Mouse (Mus musculus) CH12F3 (cell line): Measurements from ENCODE around the gene Dhdh.
"Not testable (repeated sequence)": the region's sequence is repeated elsewhere in the genome, so short reads cannot be mapped to it uniquely, and the experiment has no call there.

ENCODE experiments used
- in situ Hi-C: fragments of 300-500 bp; cut with MboI; formaldehyde crosslinking; loops from 2 replicates; pipeline ENCODE4 v1.14.3; 2020; ENCODE audit warnings: low sequenced_read_pairs

The Dhdh gene

DNA sequence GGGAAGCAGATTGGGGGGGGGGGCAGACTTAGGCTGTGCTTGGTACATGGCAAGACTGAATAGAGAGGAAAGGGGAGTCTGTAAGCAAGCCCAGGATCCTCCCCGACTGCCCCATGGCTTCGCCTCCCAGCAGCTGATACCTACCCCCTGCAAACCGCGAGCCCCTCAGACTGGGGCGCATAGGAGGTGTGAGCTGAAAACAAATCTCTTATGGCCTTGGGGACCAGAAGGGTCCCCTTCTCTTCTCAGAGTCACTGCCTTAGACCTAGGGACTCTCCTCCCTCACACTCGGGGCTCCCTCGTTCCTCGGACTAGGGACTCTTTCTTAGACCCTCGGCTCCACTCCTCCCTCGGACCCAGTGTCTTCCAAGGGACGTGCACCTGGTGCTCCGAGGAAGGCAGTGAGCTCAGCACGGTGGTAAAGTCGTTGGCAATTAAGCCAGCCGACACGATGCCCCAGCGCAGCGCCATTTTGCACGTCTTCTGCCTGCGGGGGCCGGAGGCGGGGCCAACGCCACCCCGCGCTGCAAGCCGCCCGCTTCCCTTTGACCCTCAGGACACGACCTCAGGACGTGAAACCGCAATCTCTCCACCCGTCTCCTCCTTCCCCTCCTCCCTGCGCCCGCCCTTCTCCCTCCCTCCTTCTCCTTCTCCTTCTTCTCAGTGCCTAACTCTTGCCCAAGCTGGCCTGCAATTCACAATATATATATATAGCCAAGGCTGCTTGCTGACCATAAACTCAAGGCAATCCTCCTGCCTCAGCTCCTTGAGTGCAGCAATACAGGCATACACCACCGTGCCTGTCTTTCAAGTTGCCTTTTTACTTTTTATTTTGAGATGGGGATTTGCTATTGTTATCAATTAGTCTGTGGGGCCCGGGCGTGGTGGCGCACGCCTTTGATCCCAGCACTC, at the start of gene Dhdh:
Dhdh (minus strand) TSS at position 513 of the 912 bp plus-strand sequence.
- in situ Hi-C loops = no loop called here

DNA sequence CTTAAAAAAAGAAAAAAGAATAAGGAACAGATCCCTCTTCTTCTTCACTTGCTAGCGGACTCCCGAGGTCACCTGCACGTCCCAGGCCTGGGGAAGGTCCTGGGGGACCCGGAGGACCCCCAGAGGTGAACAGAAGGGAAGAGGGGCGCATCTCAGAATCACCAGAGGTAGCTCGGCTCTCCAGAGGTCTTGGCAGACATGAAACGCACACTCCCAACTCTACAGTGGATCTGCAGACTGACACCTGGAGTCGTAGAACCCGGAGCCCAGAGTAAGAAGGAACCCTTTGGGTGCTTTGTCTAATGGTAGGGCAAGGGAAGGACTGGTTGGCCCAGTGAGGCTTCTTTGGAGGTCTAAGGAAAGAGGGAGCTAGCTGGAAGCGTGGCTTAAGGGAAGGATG, 49.0 kb upstream of the Dhdh start:
- in situ Hi-C loops = no loop called here

DNA sequence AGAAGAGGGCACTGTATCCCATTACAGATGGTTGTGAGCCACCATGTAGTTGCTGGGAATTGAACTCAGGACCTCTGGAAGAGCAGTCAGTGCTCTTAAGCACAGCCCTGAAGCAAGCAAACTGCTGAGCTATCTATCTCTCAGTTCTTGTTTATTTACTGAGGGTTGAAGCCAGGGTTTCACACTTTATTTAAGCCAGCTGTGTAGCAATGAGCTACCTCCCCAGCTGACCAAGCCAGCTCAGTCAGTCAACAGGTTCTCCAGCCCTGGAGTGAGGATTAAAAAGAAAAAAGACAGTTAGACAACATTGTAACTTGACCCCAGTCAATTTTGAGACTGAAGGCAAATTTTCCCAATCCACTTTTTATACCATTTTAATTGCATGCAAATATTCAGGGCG, 47.1 kb upstream of the Dhdh start:
- in situ Hi-C loops = no loop called here

DNA sequence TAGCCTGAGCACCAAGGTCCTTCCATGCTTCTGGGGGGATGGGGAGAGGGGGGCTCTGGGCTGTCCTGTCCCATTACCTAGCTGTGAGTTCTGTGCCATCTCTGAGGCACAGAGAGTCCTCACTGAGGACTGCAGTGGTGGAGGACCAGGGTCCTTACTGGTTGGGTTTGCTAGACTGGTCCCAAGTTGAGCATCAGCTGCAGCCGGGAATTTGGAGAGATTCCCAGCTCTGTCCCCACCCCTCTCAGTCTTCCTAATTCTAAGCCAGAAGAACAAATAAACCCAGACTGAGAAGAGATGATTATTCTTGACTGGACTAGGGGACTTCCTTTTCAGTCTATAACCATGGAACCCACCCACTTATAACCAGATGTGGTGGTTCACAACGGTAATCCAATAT, 42.0 kb upstream of the Dhdh start:
- in situ Hi-C loops = no loop called here

DNA sequence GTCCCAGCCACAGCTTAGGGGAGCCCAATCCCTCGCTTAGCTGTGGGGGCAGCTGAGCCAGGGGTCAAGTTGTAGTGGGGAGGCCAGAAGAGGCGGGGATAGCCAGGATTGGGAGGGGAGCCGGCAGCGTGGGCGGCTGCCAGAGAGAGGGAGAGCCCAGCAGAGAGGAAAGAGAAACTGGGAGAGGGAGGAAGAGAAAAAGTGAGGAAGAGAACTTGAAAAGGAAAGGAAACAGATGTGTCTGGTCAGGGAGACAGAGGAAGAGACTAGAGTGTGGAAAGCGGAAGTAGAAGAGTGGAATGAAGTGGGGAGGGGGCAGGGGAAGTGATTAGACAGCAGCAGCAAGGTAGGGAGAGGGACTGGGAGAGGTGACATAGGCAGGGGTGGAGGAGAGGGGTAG, 40.9 kb upstream of the Dhdh start:
- in situ Hi-C loops = no loop called here

DNA sequence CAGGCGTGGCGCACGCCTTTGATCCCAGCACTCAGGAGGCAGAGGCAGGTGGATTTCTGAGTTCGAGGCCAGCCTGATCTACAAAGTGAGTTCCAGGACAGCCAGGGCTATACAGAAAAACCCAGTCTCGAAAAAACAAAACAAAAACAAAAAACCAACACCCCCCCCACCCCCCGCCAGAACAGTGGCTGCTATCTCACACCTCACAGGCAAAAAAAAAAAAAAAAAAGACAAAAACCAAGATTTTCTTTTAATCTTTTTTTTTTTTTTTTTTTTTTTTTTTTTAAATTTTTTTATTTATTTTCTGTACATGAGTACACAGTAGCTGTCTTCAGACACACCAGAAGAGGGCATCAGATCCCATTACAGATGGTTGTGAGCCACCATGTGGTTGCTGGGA, 38.6 kb upstream of the Dhdh start:
- in situ Hi-C loops = not testable (repeated sequence)

DNA sequence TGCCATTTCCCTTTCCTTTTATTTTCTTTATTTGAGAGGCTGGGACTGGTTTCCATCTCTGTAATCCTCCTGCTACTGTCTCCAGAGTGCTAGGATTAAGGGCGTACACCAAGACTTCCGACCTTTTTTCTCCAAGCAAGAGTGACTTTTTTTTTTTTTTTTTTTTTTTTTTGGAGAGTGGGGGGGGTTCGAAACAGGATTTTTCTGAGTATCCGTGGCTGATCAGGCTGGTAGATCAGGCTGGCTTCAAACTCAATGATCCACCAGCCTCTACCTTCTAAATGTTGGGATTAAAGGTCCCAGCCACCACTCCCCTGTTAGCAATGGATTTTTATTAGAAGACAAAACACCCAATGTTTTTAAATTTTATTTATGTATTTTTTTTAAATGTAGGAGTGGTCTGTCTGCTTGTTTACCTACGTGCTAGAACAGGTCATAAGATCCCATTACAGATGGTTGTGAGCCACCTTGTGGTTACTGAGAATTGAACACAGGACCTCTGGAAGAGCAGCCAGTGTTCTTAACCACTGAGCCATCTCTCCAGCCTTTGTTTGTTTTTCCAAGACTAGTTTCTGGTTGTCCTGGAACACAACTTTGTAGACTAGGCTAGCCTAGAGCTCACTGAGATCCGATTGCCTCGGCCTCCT, 38.0 kb upstream of the Dhdh start:
- in situ Hi-C loops = no loop called here

DNA sequence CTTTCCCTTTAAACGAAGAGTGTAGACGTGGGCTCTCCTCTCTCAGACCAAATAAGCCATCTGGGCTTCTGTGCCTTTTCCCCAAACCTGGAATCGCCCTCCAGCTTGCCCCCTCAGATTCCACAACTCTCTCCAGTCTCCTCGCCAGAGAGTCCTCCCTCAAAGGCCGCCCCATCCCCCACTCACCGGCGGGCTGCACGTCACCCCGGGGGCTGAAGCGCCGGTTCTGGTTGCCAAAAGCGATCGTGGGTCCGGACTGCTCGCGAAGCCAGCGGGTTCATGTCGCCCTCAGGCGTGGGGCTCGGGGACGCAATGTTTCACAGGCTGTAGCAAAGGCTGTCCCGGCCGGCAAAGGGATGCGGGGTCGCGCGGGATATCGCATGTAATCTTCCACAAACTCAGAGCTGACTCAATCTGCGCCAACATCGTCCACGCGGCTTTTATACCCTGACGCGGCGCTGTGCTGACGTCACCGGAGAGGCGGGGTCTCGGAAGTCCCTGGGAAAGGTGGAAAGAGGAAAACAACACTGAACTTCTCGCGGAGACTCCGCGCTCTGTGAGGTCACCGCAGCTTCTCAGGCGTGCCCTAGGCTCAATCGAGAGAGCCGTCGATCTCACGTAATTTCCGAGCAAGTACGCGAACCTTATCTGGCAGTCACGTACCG, 37.3 kb upstream of the Dhdh start, which contains the start of the genes Ppp1r15a and Plekha4:
Ppp1r15a (minus strand) TSS at position 460 of the 665 bp plus-strand sequence.
Plekha4 (plus strand) TSS at position 522 of the 665 bp plus-strand sequence.
- in situ Hi-C loops = no loop called here

DNA sequence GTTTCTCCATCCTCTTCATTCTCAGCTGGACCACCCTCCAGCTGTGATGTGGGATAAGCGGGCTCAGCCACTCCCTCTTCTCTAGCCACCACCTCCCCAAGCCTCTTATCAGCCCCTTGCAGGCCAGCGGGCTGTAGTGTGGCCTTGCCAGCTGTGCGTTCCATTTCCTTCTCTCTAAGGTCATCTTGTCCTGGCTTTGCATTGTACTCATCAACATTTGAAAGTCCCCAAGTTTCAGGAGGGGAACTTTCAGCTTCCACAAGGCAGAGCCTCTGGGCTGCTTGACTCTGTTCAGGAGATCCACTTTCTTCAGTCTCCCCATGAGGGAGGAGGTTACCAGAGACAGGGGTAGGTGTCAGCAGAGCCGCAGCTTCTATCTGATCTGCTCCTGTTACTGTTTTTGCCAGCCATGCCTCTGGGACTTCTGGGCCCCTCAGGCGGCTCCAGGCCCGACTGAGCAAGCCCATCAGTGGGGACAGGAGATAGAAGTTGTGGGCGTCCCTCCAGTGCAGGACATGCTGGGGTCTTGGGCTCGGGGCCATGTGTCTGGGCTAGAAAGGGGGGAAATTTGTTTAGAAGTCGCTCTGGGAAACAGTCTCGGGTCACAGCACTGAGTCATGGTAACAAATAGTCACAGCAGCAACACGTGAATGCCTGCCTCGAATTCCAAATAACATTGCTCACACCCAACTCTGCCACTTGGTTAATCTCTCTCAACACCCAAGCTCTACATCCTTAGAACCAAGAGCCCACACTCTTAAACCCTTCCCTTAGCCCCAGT, 36.4 kb upstream of the Dhdh start:
- in situ Hi-C loops = no loop called here

DNA sequence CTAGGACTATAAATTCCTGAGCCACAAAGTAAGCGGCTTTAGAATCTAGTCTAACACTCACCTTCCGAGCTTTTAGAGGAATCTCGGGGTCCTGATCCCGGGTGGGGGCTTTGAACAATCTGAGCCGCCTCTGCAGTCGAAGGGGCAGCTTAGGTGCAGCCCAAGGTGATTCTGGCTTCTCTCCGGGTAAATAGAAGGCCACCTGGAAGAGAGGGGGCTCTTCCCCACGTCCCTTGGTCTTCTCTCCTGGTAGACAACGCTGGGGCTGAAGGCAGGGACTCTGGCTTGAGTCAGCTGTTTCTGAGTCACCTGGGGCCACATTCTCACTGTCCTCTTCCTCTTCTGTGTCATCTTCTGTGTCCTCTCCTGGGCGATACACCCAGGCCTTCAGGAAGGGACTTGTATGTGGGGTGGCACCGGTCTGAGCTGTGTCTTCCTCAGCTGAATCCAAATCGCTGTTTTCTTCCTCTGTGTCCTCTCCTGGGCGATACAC, 35.1 kb upstream of the Dhdh start:
- in situ Hi-C loops = no loop called here

DNA sequence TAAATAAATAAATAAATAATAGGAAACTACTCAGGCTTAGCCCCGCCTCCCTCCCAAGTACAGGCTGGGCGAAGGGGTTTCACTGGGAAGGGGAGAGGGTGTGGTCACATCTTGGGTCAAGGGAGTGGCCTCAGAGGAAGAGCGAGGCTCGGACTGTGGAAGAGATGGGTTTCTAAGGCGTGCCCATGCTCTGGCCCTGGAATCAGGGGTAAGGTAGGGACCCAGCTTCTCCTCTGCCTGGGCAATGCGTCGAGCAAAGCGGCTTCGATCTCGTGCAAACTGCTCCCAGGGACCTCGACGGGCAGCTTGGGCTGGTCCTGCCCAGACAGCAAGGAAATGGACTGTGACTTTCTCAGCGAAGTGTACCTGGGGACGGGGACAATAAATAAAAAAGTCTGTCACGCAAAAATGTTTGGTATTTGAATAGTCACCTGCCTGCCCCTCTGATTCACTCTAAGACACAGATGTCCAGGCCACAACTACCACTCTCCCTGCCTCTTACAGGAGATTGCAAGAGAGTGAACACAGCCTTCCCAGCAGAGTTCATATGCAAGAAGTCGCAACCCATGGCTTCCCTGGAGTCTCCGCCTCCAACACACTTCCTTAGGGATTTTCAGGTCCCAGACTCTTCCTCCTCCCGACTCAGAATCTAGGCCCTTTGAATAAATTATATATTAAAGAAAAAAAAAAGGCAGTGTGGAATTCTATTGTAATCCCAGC, 34.5 kb upstream of the Dhdh start:
- in situ Hi-C loops = no loop called here

DNA sequence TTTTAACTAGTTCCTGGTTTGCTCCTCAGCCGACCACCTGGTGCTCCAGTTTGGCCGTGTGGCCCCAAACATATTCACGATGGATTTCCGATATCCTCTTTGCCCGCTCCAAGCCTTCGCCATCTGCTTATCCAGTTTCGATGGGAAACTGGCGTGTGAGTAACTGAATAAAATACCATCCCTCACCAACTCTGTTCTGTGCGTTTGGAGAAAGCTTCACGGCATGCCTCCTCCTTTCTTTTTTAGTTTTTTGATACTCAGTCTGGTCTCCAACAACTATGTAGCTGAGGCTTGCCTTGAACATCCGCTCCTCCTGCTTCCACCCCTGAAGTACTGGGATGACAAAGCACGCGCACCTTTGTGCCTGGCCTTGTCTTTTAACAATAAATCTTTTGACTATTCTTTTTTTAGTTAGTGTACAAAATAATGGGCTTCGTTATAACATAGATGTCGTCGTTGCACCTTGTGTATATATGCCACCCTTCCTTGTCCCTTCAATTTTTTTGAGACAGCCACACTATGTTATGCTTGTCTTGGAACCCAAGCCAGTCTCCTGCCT, 33.7 kb upstream of the Dhdh start:
- in situ Hi-C loops = no loop called here

DNA sequence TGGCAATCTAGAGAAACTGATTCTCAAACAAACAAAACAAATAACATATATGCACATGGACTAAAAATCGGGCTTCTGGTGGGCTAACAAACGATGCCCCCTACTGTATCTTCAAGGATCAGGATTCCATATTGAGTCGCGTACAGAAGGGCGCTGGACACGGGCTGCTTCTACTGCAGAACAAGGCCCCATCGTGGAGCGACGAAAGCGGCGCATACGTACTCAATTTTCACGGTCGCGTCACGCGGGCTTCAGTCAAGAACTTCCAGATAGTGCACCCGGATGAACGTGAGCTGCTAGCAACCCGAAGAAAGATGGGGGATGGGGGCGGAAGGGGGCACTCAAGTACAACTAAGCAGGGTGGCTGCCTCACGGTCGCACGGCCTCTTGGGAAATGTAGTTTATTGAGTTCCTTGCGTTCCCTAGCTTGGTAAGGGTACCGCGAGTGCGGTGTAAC, 33.2 kb upstream of the Dhdh start:
- in situ Hi-C loops = no loop called here

DNA sequence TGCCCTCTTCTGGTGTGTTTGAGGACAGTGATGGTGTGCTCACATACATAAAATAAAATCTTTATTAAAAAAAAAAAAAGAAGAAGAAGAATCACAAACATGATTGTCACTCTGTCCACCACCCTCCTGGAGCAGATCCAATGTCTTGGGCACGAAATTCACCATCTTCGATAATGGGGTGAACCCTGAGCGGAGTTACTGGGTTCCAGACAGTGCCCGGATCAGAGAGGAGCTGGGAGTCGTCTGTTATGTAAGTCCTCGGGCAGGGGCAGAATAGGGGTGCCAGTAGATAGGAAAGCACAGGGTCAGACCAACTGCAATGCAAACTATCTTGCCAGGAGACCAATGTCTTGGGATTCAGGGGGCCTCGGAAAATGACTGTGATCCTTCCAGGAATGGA, 32.0 kb upstream of the Dhdh start:
- in situ Hi-C loops = no loop called here

DNA sequence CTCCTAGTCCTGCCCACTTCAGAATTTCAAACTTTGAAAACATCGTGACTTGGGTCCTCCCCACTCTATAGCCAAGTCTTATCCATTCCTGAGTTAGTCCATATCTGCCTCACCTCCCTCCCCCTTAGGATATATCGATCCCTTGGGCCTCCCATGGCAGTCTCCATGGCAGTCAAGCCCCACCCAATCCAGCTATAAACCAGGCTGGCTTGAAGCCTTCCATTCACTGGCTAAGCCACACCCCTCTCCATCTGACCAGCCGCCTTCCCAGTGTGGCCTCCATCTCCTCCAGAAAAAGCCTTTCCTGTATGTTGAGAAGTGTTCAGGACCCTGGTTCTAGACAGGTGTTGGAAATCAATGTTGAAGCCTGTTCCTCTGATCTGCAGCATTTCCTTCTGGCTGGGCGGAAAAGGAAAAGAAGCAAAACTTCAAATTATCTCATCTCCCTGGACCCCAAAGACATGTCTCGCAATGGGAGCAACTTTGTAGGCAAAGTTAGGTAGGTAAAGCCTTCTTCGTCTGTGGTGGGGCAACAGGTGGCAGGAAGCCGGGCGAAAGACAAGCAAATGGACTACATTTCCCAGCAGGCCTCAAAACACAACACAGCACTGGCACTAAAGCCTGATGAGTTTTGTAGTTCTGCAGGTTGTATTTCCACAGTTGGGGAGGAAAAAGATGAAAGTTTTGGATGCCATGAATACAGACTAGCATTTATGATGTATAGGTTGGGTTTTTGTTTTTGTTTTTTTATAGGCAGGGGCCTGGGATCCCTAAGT, 30.9 kb upstream of the Dhdh start:
- in situ Hi-C loops = no loop called here

DNA sequence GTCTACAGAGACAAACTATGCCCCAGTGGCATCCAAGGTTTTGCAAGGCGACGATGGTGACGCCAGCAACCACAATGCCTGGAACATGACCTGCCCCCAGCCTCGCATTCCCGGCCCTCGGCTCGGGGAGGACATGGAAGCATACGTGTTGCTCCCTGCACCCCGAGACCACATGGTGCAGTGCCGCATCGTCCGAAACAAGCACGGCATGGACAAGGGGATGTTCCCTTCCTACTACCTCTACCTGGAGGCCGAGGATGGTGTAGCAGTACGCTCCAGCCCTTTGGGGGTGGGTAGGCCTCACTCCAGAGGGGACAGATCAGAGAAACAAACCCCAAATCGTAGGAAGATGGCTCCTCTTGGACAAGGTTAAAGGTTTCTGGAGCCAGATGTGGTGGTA, 30.0 kb upstream of the Dhdh start:
- in situ Hi-C loops = no loop called here

DNA sequence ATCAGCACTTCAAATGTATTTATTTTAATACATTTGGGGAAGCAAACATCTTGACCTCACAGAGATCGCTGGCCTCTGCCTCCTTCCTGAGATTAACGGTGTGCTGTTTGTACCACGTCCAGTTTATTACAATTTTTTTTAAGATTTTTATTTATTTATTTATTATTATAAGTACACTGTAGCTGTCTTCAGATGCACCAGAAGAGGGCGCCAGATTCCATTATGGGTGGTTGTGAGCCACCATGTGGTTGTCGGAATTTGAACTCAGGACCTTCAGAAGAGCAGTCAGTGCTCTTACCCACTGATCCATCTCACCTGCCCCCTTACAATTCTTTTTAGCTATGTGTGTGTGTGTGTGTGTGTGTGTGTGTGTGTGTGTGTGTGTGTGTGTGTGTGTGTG, 28.2 kb upstream of the Dhdh start:
- in situ Hi-C loops = not testable (repeated sequence)

DNA sequence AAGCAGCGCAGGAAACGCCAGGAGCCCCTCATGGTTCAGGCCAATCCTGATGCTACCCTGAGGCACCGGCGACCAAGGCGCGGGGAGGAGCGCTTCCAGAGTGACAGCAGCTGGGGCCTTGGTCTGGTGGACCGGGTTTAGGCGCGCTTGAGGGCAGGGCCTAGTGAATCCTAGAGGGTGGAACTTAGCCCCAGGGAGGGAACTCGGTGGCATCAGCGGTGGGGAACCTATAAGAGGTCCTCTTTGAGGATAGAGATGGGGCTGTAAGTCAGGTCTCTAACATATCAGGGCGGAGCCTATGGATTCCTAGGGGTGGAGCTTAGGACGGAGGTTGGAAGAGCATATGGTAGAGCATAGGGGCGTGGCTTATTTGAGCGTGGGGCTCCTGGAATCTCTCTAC, 26.8 kb upstream of the Dhdh start:
- in situ Hi-C loops = no loop called here

DNA sequence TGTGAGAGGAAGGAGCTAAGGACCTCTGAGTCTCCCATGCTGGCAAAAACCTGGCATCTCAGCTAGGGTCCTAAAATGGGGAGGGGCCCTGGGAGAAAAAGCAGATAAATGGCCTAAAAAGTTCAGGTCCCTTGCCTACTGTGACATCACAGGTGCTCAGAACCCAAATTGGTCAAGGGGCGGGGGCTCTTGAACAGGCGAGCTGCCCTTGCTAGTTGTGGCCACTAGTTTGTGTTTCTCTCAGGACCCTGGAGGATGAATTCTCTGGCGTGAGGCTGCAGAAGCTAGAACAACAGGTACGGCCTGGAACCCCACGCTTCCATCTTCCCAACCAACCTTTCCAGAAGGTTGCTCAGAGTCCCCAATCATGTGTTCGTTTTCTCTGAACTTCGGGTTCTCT, 25.8 kb upstream of the Dhdh start:
- in situ Hi-C loops = no loop called here
